Mouse (Mus musculus) thymus, postnatal 14 days (tissue): ENCODE results near the gene Mpv17l.
"Not testable (repeated sequence)": the region's sequence is repeated elsewhere in the genome, so short reads cannot be mapped to it uniquely, and the experiment has no call there.

Experiments
- DNase-seq: peaks from one replicate; pipeline ENCODE4 v3.0.0; 2021

Gene Mpv17l

DNA sequence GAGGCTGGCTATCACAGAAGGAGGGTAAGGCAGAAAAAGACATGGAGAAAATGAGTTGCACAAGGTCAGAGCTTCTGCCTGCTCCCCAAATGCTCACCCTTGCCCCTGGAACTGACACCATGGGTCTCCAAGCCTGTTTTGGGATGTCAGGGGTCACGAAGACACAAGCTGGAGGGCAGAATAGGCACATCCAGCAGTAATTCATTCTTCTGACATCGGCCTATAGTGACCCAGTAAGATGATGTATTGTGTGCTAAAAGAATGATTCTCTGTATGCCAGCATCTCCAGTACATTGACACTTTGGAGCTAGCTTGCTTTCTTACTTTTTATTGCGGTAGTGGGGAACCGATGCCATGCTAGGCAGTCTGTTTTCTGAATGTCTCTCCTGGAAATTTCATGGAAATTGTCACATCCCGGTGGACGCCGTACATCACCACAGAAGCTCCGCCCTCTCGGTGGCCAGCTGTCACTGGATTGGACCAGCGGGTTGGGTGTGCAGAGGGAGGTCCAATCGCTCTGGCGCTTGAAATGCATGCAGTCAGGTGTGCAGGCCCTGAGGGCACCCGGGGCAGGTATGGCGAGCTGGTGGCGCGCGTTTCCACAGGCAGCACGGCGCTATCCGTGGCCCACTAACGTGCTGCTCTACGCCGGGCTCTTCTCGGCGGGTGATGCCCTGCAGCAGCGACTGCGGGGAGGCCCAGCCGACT lies 37.3 kb downstream of the Mpv17l start:
- no peak for DNase-seq

DNA sequence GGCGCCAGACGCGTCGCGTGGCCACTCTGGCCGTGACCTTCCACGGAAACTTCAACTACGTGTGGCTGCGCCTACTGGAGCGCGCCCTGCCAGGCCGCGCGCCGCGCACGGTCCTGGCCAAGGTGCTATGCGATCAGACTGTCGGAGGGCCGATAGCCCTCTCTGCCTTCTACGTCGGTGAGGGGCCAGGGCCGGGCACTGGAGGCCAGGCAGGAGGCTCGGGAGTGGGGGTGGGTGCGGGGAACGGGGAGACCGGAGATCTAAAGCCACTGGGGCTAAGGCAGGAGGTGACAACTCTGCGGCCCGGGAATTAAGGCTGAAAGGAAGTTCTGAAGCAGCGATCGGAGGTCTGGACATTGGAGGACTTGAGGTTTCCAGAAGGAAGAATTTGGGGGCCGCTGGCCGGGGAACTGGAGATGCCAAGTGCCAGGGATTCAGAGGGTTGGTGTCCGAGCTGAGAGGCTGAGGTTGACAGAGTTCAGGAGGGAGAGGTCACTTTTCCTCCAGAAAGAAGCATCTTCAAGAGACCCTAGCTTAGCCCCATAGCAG lies 38.0 kb downstream of the Mpv17l start:
- DNase-seq: no peak

DNA sequence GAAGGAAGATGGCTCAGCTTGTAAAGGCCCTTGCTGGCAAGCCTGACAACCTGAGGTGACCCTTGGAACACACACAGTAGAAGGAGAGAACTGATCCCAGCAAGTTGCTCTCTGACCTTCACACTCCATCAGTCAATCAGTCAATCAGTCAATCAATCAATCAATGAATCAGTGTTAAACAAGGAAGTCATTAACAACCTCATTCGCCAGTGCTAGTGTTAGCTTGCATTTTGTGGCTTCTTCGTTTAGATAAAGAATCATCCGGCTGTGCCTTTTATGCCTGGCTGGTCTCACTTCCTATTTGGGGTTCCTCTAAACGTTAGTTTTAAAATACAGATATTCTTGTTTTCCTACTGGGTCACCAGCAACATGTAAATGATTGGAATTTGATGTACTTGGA lies 41.2 kb downstream of the Mpv17l start:
- no peak for DNase-seq

DNA sequence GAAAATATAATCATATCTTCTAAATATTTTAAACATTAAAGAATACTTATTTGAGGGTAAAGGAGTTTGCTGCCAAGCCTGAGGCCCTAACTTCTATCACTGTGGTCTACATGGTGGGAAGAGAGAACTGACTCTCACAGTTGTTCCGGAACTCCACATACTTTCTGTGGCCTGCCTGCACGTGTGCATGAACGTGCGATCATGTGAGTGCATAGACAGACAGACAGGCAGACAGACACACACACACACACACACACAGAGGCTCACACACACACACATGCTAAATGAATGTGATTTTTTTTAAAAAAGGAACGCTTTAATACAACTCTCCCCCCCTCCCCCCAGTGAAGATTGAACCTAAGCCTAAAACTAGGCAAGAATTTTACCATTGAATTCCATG lies 41.8 kb downstream of the Mpv17l start:
- no peak for DNase-seq

DNA sequence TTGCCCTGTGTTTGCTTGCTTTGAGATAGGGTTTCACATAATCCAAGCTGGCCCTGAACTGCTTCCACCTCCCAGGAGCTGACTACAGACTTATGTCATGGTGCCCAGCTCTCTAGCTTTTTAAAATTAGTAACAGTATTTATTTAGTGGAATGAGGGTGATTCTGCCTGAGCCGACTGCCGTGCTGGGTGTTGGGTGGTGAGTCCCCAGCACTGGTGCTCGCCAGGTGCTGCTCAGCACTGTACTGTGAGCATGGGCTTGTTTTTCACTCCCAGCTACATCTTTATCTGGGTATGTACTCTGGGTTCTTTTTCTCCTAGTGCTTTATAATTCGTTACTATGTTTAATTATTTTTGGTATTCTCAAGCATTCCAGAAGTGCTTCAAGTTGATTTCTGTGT lies 42.2 kb downstream of the Mpv17l start:
- DNase-seq: no peak

DNA sequence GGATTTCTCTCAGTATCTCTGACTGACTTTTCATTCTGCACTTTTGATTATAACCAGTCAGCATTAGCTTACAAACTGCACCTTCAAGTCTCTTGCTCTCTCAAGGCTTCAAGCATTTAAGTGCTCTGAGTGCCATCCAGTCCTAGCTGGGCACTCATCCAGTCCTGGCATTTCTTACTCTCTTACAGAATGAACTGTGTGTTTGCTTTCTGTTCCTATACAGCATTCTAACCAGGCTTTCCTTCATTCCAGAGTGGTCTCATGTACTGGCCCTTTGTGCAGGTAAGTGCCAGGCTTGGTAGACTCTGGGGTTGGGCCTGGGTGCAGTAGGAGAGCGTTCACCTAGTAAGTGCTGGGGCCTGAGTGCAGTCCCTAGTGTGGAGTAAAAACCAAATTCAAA lies 43.3 kb downstream of the Mpv17l start:
- DNase-seq: no peak

DNA sequence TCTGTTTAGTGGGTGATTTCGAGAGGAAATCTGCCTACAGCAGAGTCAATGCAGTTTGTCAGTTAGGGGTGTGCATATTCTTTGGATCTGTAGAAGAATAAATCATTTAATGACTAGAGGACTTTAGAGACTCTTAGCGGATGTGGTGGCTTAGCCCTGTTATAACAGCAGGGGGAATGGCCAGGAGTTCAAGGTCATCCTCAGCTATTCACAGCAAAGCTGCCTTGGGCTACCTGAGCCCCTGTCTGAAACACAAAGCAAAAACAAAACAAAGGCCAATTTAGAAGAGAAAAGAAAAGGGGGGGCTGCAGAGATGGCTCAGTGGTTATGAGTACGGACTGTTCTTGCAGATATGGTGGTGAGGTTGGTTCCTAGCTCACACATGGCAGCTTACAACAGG lies 48.3 kb downstream of the Mpv17l start:
- DNase-seq: no peak

DNA sequence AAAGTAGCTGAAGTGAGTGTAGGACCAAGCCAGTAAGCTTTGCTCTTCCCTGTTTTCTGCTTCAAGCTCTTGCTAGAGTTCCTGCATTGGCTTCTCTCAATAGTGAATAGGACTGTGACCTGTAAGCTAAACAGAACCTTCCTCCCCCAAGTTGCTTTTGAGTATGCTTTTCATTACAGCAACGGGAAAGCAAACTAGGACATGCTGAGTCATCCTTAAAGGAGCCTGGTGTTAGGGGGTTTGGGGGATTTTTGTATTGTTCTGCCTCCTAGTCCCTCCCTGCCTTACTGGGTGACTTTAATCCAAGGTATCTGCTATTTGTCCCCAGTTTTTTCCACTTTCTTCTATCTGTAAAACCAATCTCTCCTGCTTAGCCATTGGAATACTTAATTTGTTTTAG lies 59.1 kb downstream of the Mpv17l start:
- DNase-seq: no peak

DNA sequence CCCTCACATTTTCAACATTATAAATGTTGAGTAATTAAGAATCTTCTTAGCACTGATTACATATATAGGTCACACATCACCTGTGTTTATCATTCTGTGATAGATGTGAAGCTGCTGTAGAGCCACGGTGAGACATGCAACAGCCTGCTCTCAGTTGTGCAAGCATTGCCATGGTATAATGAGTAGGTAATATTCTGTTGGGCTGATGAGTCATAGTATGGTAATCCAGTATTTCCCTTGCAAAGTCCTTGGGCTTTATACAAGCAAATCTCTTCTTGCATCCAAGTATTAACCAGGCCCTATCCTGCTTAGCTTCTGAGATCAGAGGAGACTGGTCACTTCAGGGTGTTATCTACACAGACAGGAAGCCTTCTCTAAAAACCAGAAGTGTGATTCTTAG lies 66.1 kb downstream of the Mpv17l start:
- no peak for DNase-seq

DNA sequence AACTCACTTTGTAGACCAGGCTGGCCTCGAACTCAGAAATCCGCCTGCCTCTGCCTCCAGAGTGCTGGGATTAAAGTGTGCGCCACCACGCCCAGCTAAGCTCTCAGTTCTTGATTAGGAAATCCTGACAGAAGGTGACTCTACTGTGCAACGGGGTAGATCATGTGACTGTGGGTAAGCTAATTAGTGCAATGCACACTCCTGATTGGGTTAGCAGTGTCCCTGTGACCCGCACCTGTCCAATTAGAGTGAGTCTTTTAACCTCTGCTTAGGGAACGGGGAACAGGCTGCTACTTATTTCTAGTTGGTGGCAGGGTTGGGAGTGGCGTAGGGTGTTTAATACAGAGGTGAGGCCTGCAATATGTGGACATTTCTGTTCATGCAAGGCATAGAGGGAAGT lies 69.1 kb downstream of the Mpv17l start:
- DNase-seq: no peak

DNA sequence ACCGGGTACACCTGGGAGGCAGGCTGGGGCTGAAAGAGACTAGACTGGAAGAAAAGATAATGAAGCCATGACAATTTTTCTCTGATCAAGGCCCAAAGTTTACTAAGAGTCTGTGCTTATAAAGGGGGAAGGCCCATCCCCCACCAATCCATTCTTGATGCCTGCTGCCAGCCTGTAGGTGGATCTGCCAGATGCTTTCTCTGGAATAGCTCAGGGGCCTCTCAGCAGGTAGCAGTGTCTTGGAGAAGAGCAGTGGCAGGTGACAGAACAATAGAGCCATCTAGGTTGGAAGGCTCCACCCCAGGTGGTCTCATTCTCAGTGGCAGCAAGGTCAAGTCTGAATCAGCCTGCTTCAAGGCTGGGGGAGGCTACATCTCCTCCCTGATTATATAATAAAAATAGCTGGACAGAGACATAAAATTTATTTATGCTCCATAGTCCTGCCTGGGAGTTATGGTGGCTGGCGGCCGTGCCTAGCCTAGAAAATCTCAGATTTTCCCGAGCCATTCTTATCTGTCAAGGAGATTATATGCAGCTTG lies 73.5 kb downstream of the Mpv17l start:
- DNase-seq: not testable (repeated sequence)

DNA sequence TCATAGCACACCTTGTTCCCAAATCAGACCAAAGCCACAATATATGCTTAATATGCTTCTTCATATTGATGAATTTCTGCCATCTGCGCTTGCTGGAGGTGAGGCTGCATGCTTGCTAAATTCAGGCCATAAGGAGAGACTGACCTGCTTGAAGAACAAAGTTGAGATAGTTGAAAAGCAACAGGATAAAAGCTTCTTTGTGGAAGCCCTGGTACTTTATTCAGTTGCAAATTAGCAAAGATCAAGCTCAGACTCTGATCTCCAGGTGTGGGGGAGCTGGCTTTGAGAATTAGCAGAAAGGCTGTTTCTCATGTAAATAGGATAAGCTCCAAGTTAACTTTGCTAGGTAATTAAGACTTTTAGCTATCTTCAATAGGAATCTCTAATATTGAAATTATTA lies 74.1 kb downstream of the Mpv17l start:
- DNase-seq: not testable (repeated sequence)

DNA sequence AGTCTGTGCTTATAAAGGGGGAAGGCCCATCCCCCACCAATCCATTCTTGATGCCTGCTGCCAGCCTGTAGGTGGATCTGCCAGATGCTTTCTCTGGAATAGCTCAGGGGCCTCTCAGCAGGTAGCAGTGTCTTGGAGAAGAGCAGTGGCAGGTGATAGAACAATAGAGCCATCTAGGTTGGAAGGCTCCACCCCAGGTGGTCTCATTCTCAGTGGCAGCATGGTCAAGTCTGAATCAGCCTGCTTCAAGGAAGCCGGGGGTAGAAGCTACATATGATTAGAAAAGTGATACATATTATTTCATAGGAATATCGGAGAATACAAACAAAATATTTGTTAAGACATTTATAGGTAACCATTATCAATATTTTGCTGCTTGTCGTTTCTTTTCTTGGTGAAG lies 78.8 kb downstream of the Mpv17l start:
- not testable (repeated sequence) for DNase-seq

DNA sequence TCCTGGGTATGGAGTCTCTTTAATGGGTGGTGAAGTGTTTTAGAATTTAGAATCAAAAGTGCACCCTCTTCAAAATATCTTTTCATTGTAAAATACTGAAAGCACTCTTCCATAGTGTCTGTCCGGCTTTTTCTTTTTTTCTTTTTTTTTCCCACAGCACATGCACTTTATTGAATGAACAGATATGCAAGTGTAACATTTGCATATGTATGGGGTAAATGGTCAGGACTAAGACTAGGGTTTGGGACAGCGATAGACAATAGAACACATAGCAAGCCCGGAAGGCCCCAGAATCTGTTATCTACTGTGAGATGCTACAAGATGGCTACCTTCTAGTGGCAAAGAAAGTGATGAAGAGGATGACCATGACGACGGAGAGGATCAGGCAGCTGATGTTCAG lies 80.2 kb downstream of the Mpv17l start:
- DNase-seq: no peak

DNA sequence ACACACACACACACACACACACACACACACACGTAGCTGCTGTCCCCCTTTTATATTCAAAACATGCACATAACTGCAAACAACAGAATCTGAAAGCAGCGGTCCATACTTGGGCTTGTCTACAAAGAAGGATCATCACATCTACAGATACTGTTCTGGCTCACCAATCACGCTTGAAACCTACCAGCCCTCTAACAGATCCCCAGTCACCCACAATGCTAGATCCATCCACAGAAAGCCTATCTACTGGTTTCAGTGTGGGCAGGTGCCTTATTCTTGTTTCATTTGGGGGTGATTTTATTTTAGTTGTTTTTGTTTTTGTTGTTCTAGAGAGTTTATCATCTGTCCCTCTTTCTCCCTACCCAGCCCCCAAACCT lies 83.2 kb downstream of the Mpv17l start:
- no peak for DNase-seq

DNA sequence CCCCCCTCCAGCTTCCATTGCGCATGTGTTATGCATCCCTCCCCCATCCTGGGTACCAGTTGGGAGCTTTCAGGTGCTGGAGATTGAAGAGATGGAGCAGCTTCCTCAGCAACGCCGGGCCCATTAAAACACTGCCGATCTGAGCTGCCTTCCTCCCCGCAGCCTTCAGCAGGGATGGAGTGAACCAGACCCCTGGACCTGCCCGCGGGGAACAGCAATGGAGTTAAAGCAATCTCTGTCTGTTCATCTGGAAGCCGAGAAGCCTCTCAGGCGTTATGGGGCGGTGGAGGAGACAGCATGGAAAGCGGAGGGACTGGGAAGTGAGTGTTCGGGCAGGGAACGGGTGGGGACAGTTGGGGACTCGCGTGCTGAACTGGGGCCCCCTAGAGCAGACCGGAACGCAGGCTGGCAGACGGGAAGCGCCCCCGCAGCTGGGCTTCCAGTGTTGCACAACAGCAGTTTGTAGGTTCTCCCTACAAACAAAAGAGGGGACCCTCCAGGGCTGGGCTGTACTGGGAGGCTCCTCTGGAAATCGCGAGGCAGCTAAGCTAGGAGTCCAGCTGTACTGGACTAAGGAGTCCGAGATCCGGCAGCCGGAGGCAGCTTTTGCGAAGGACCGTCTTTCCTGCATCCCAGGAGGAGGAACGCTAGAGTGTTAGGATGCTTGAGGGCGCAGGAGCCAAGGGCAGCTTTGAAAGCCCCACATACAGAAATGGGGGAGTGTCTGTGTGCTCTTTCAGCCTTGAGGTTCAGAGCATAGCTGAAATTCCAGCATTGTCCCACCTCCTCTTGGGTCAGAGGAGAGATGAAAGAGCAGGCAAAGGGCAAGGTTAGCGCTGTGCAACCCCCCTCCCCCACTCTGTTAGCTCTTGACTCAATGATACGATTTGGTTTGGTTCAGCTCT lies 83.9 kb downstream of the Mpv17l start, which contains the start of the genes 2900011O08Rik and Ifitm7:
TSS of gene 2900011O08Rik (plus strand) at position 31 of the 905 bp plus-strand sequence.
TSS of gene Ifitm7 (minus strand) at position 315 of the 905 bp plus-strand sequence.
- no peak for DNase-seq

DNA sequence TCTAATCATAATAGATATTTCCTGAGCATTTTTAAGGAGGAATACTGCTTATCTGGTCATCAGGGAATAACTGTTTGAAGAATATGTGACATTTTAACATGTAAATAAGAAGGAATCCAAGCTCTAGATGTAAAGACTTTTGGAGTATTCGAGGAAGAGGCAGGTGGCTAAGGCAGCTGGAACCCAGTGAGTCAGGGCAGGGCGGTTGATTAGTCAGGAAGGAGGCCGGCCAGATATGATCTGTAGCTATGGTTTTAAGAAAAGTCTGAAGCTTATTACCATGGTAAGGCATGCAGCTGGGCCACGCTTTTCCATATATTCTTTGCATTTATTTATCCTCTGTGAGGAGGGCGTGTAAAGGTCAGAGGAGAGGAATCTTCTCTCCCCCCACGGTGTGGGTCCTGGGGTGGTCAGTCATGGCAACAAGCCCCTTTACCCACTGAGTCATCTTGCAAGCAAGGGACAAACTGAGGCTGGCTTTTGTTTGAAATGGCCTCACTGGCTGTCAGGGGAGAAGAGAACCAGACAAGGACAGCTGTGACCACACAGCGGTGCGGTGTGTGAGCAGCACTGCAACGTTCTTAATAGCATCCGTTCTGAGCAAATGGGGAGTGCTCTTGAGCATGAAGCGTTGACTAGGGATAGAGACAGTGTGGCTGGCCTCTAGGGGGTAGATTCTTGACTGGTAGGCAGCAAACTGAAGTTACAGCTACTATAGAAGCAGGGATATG lies 89.7 kb downstream of the Mpv17l start:
- DNase-seq: no peak

DNA sequence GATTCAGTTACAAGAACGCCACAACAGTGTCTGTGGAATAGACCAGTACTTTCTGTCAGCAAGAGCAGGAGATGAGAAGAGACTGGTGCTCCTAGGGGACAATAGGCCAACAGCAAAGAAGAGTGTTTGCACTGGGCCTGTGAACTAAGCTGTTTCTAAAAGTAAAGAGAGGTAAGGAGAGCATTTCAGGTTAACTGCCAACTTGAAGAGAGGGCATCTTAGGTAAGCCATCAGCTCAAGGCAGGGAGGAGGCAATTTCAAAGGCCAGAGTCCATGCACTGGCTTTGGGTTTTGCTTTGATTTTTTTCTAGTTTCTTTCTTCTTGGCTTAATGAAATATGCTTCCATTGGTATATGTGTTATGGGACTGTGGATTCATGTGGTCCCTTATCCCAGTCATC lies 91.1 kb downstream of the Mpv17l start:
- no peak for DNase-seq

DNA sequence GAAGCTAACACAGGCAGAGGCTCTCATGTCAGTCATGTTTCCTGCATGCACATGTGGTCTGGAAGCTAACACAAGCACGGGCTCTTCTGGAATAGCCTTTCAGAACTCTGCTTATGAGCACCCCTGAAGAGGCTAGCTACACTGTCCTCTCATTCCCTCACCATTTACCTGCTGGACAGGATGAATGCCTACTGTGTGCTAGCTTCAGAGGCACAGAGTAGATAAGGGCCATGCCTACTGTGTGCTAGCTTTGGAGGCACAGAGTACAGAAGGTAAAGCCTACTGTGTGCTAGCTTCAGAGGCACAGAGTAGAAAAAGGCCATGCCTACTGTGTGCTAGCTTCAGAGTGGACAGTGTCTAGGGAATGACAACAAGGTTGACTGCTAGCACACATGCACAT lies 91.5 kb downstream of the Mpv17l start:
- no peak for DNase-seq
